Mouse (Mus musculus) CH12.LX (cell line): ENCODE data around the gene Chga. TPM values are rescaled to one million over a fixed set of nuclear protein-coding genes. Genes with fewer than 3 reads are reported as not detected.

Experiments
- DNase-seq: peaks from one replicate; pipeline ENCODE4 v3.0.0-alpha.2; 2013; ENCODE audit errors: extremely low read depth
- H3K27ac ChIP-seq: 2 replicates; pipeline ENCODE4 v1.5.1; 2012; ENCODE audit warnings: low read depth, mild to moderate bottlenecking, control low read depth, moderate library complexity; ENCODE audit not compliant: insufficient read depth
- H3K27me3 ChIP-seq: replicated peaks from 2 replicates; pipeline ENCODE3; 2012; ENCODE audit warnings: inconsistent platforms
- H3K36me3 ChIP-seq, 2 experiments: replicated peaks in 1 of 2; 2 replicates each; pipeline versions ENCODE3 to v1.6.1; 2012; ENCODE audit warnings: inconsistent platforms in 1 of 2, low read length in 1 of 2, mild to moderate bottlenecking in 1 of 2, mixed read lengths in 1 of 2, moderate library complexity in 1 of 2; ENCODE audit not compliant: control insufficient read depth in 1 of 2, insufficient read depth in 1 of 2
- H3K4me1 ChIP-seq, 2 experiments: 2 replicates each; pipeline ENCODE4 v1.6.1; 2012; ENCODE audit warnings: inconsistent platforms in 1 of 2, moderate library complexity in 1 of 2; ENCODE audit not compliant: insufficient read depth in 2 of 2, control insufficient read depth in 1 of 2
- H3K4me2 ChIP-seq: 2 replicates; pipeline ENCODE4 v1.6.1; 2012; ENCODE audit warnings: low read depth, mild to moderate bottlenecking, control low read depth; ENCODE audit not compliant: poor library complexity, insufficient read depth, severe bottlenecking
- H3K4me3 ChIP-seq, 3 experiments: fragments of 150-350 bp in 1 of 3; sonication (generic) in 1 of 3; replicated peaks in 1 of 3; 2 replicates each; pipeline versions ENCODE3 to v1.5.1; 2011 to 2012; ENCODE audit warnings: low read depth in 2 of 3, low read length in 2 of 3, mild to moderate bottlenecking in 2 of 3, moderate library complexity in 2 of 3, control low read depth in 1 of 3, improper control_type of control experiment in 1 of 3, inconsistent platforms in 1 of 3, mixed read lengths in 1 of 3; ENCODE audit not compliant: poor library complexity in 1 of 3
- H3K79me2 ChIP-seq: replicated peaks from 2 replicates; pipeline ENCODE4 v1.6.1; 2012; ENCODE audit warnings: mild to moderate bottlenecking, moderate library complexity; ENCODE audit not compliant: control insufficient read depth, poor library complexity, insufficient read depth, severe bottlenecking; ENCODE audit errors: extremely low read depth
- H3K9ac ChIP-seq: 2 replicates; pipeline ENCODE4 v1.6.1; 2012; ENCODE audit warnings: low read depth, mild to moderate bottlenecking, control low read depth, moderate library complexity; ENCODE audit not compliant: insufficient read depth
- H3K9me3 ChIP-seq: replicated peaks from 2 replicates; pipeline ENCODE3; 2012; ENCODE audit warnings: low read length, inconsistent platforms, mixed read lengths
- BHLHE40 ChIP-seq: IDR thresholded peaks from 2 replicates; pipeline ENCODE4 v1.6.1; 2011; ENCODE audit warnings: mild to moderate bottlenecking, low read depth, low read length, improper control_type of control experiment
- EP300 ChIP-seq: IDR thresholded peaks from 2 replicates; pipeline ENCODE4 v1.6.1; 2011; ENCODE audit warnings: low read length, improper control_type of control experiment
- ETS1 ChIP-seq: conservative IDR thresholded peaks from 2 replicates; pipeline ENCODE4 v1.6.1; 2012; ENCODE audit warnings: low read depth, mild to moderate bottlenecking, inconsistent platforms, low read length, improper control_type of control experiment, moderate library complexity
- GABPA ChIP-seq: IDR thresholded peaks from 2 replicates; pipeline ENCODE4 v1.6.1; 2012; ENCODE audit warnings: low read depth, low read length, improper control_type of control experiment, inconsistent platforms; ENCODE audit not compliant: insufficient replicate concordance
- IRF4 ChIP-seq: IDR thresholded peaks from 2 replicates; pipeline ENCODE4 v1.6.1; 2014; ENCODE audit warnings: low read depth, mild to moderate bottlenecking, inconsistent platforms, low read length, improper control_type of control experiment
- JUN ChIP-seq: IDR thresholded peaks from 2 replicates; pipeline ENCODE4 v1.6.1; 2011; ENCODE audit warnings: low read depth, mild to moderate bottlenecking, low read length, improper control_type of control experiment, moderate library complexity; ENCODE audit not compliant: insufficient read depth
- KAT2A ChIP-seq: IDR thresholded peaks from 2 replicates; pipeline ENCODE4 v1.6.1; 2012; ENCODE audit warnings: low read length, improper control_type of control experiment, inconsistent platforms; ENCODE audit not compliant: insufficient replicate concordance
- MAFK ChIP-seq: IDR thresholded peaks from 2 replicates; pipeline ENCODE4 v1.6.1; 2011; ENCODE audit warnings: low read length, improper control_type of control experiment; ENCODE audit not compliant: insufficient replicate concordance
- MAZ ChIP-seq: IDR thresholded peaks from 2 replicates; pipeline ENCODE4 v1.6.1; 2012; ENCODE audit warnings: low read depth, mild to moderate bottlenecking, inconsistent platforms, low read length, improper control_type of control experiment, moderate library complexity
- MXI1 ChIP-seq: IDR thresholded peaks from 2 replicates; pipeline ENCODE4 v1.6.1; 2011; ENCODE audit warnings: mild to moderate bottlenecking, low read depth, low read length, improper control_type of control experiment
- MYC ChIP-seq: IDR thresholded peaks from 2 replicates; pipeline ENCODE4 v1.6.1; 2011; ENCODE audit warnings: low read depth, mild to moderate bottlenecking, improper control_type of control experiment, low read length
- PAX5 ChIP-seq: IDR thresholded peaks from 2 replicates; pipeline ENCODE4 v1.6.1; 2012; ENCODE audit warnings: low read length, inconsistent platforms, mixed read lengths
- POLR2A ChIP-seq: IDR thresholded peaks from 2 replicates; pipeline ENCODE4 v1.6.1; 2011; ENCODE audit warnings: low read depth, mild to moderate bottlenecking, improper control_type of control experiment, low read length
- POLR2AphosphoS2 ChIP-seq: IDR thresholded peaks from 2 replicates; pipeline ENCODE4 v1.6.1; 2011; ENCODE audit warnings: low read depth, low read length, improper control_type of control experiment
- SIN3A ChIP-seq: IDR thresholded peaks from 2 replicates; pipeline ENCODE4 v1.6.1; 2012; ENCODE audit warnings: low read length, improper control_type of control experiment, inconsistent platforms
- SMC3 ChIP-seq: IDR thresholded peaks from 2 replicates; pipeline ENCODE4 v1.6.1; 2011; ENCODE audit warnings: low read depth, low read length, improper control_type of control experiment
- TBP ChIP-seq: conservative IDR thresholded peaks from 2 replicates; pipeline ENCODE4 v1.6.1; 2011; ENCODE audit warnings: low read depth, low read length, improper control_type of control experiment
- UBTF ChIP-seq: IDR thresholded peaks from 2 replicates; pipeline ENCODE4 v1.6.1; 2012; ENCODE audit warnings: low read depth, mild to moderate bottlenecking, inconsistent platforms, low read length, improper control_type of control experiment, moderate library complexity
- ZKSCAN1 ChIP-seq: IDR thresholded peaks from 2 replicates; pipeline ENCODE4 v1.6.1; 2012; ENCODE audit warnings: low read depth, inconsistent platforms, low read length, improper control_type of control experiment, borderline replicate concordance
- ZMIZ1 ChIP-seq: IDR thresholded peaks from 2 replicates; pipeline ENCODE4 v1.6.1; 2012; ENCODE audit warnings: low read depth, mild to moderate bottlenecking, inconsistent platforms, low read length, improper control_type of control experiment
- dilution Hi-C: fragments of 300-500 bp; cut with MboI; formaldehyde crosslinking; loops from 2 replicates; pipeline ENCODE4 v1.14.3; 2020; ENCODE audit warnings: low sequenced_read_pairs; ENCODE audit not compliant: extremely low pct_unique_long_range_greater_than_20kb, extremely low pct_ligation_motif_present
- in situ Hi-C: fragments of 300-500 bp; cut with MboI; formaldehyde crosslinking; loops from 3 replicates; pipeline ENCODE4 v1.14.3; 2019; ENCODE audit warnings: low sequenced_read_pairs, low pct_ligation_motif_present, low pct_unique_long_range_greater_than_20kb, mixed read lengths
- polyA plus RNA-seq: library from polyadenylated mRNA; unstranded; fragments of >175 nt; gene quantifications from 2 replicates; pipeline ENCODE4 v1.2.1, GENCODE M21; 2012; ENCODE audit warnings: low read depth; ENCODE audit not compliant: insufficient read length
- total RNA-seq, 2 experiments: library from RNA; depleted of rRNA; stranded (reverse); fragments of 300-350 nt in 1 of 2; fragments of >200 nt in 1 of 2; gene quantifications; 2 replicates each; pipeline ENCODE4 v1.2.3; 2012 to 2014

Chga gene
- total and polyA plus RNA-seq, 3 experiments = not detected

GRCm38 (mm10) chr12:102612431-102612830 lies 57.7 kb downstream of the Chga start:
- no peak overlapping the region for H3K9ac ChIP-seq
- H3K4me3 ChIP-seq = no peak overlapping the region
- H3K27ac ChIP-seq = no peak overlapping the region
- peaks cover 0 to 33% of the 10 kb centered on the region in 2 experiments; a peak in 2 of 4 replicates for H3K4me1 ChIP-seq
- H3K27me3 ChIP-seq = no peaks in the 10 kb centered on the region
- peaks cover 7 to 90% of the 10 kb centered on the region in 2 experiments for H3K36me3 ChIP-seq
- H3K4me2 ChIP-seq = no peak overlapping the region
- DNase-seq = peak; percentile 31
- dilution Hi-C loops = no loop called here
- no peaks in the 10 kb centered on the region for H3K9me3 ChIP-seq
- TF ChIP-seq ZKSCAN1 = no peak
- no peak for TF ChIP-seq ETS1
- no peak for TF ChIP-seq SIN3A
- TF ChIP-seq KAT2A = no peak
- TF ChIP-seq SMC3 = no peak
- TF ChIP-seq GABPA = no peak
- TF ChIP-seq PAX5 = no peak
- TF ChIP-seq IRF4 = no peak
- TF ChIP-seq MXI1 = no peak
- TF ChIP-seq EP300 = no peak
- no peak for TF ChIP-seq TBP
- TF ChIP-seq ZMIZ1 = no peak
- no peak for TF ChIP-seq MAFK
- no peak for TF ChIP-seq JUN
- no peak for TF ChIP-seq POLR2AphosphoS2
- TF ChIP-seq UBTF = no peak
- TF ChIP-seq MAZ = no peak
- no peak for TF ChIP-seq BHLHE40
- no peak for TF ChIP-seq POLR2A
- no peaks in the 10 kb centered on the region for H3K79me2 ChIP-seq
- in situ Hi-C loops = no loop called here

- no peaks in the 10 kb centered on the region for H3K79me2 ChIP-seq
- H3K4me3 ChIP-seq = no peak overlapping the region
- H3K9ac ChIP-seq = no peak overlapping the region
- TF ChIP-seq MYC = no peak
- dilution Hi-C loops (no loop called here), in situ Hi-C loops (no loop called here)
- DNase-seq = no peak
- H3K9me3 ChIP-seq = no peaks in the 10 kb centered on the region
- no peak overlapping the region for H3K27ac ChIP-seq
- no peak overlapping the region for H3K4me2 ChIP-seq
- no peaks in the 10 kb centered on the region for H3K27me3 ChIP-seq
- H3K4me1 ChIP-seq = peaks cover 0 to 28% of the 10 kb centered on the region in 2 experiments; a peak in 2 of 4 replicates
- peaks cover 7 to 88% of the 10 kb centered on the region in 2 experiments for H3K36me3 ChIP-seq
Observed at GRCm38 (mm10) chr12:102613411-102613810, 58.6 kb downstream of the Chga start.

Other genes with a start within 250 kb of the Chga start
- 34.6 and 38.5 TPM in 2 replicates for gene Lgmn, start 115.2 kb upstream of the Chga start, total RNA-seq (2012; rRNA removed)
- 39.1 and 42.6 TPM in 2 replicates for gene Lgmn, start 115.2 kb upstream of the Chga start, total RNA-seq (2014; rRNA removed)
- 41.0 and 49.9 TPM in 2 replicates for gene Lgmn, start 115.2 kb upstream of the Chga start, polyA plus RNA-seq
- 29.5 and 30.6 TPM in 2 replicates for gene Golga5, start 85.8 kb upstream of the Chga start, total RNA-seq (2012; rRNA removed)
- gene Golga5, start 85.8 kb upstream of the Chga start, total RNA-seq (2014; rRNA removed) = 35.5 and 35.9 TPM in 2 replicates
- gene Golga5, start 85.8 kb upstream of the Chga start, polyA plus RNA-seq = 35.7 and 36.6 TPM in 2 replicates
- gene Itpk1, start 150.0 kb downstream of the Chga start, total RNA-seq (2012; rRNA removed) = 16.0 and 19.2 TPM in 2 replicates
- 12.8 and 14.0 TPM in 2 replicates for gene Itpk1, start 150.0 kb downstream of the Chga start, total RNA-seq (2014; rRNA removed)
- 24.3 and 25.1 TPM in 2 replicates for gene Itpk1, start 150.0 kb downstream of the Chga start, polyA plus RNA-seq
- gene Moap1, start 188.7 kb downstream of the Chga start, total RNA-seq (2012; rRNA removed) = 7.1 and 7.9 TPM in 2 replicates
- 5.5 and 12.7 TPM in 2 replicates for gene Moap1, start 188.7 kb downstream of the Chga start, total RNA-seq (2014; rRNA removed)
- gene Moap1, start 188.7 kb downstream of the Chga start, polyA plus RNA-seq = 6.1 and 15.4 TPM in 2 replicates
- 3.9 and 7.2 TPM in 2 replicates for gene Tmem251, start 188.8 kb downstream of the Chga start, total RNA-seq (2012; rRNA removed)
- gene Tmem251, start 188.8 kb downstream of the Chga start, total RNA-seq (2014; rRNA removed) = 10.9 and 11.1 TPM in 2 replicates
- 13.9 and 14.6 TPM in 2 replicates for gene Tmem251, start 188.8 kb downstream of the Chga start, polyA plus RNA-seq
- not detected in 2 replicates for gene Gm28051, start 202.8 kb downstream of the Chga start, total RNA-seq (2012; rRNA removed)
- not detected in 2 replicates for gene Gm28051, start 202.8 kb downstream of the Chga start, total RNA-seq (2014; rRNA removed)
- gene Gm28051, start 202.8 kb downstream of the Chga start, polyA plus RNA-seq = not detected in 2 replicates
- gene Gon7, start 202.8 kb downstream of the Chga start, total RNA-seq (2012; rRNA removed) = 20.9 and 27.4 TPM in 2 replicates
- gene Gon7, start 202.8 kb downstream of the Chga start, total RNA-seq (2014; rRNA removed) = 30.0 and 33.6 TPM in 2 replicates
- 19.6 and 21.1 TPM in 2 replicates for gene Gon7, start 202.8 kb downstream of the Chga start, polyA plus RNA-seq
- gene Ubr7, start 203.0 kb downstream of the Chga start, total RNA-seq (2012; rRNA removed) = 47.8 and 48.8 TPM in 2 replicates
- gene Ubr7, start 203.0 kb downstream of the Chga start, total RNA-seq (2014; rRNA removed) = 80.4 and 89.4 TPM in 2 replicates
- 44.7 and 46.3 TPM in 2 replicates for gene Ubr7, start 203.0 kb downstream of the Chga start, polyA plus RNA-seq
- gene Gm20604, start 203.7 kb downstream of the Chga start, total RNA-seq (2012; rRNA removed) = 5.7 and 6.7 TPM in 2 replicates
- 13.6 and 14.4 TPM in 2 replicates for gene Gm20604, start 203.7 kb downstream of the Chga start, total RNA-seq (2014; rRNA removed)
- 9.2 and 11.3 TPM in 2 replicates for gene Gm20604, start 203.7 kb downstream of the Chga start, polyA plus RNA-seq